Mouse (Mus musculus) lung, postnatal 36 days (tissue): ENCODE results near the gene Cwf19l2.
"Not testable (repeated sequence)": the region's sequence is repeated elsewhere in the genome, so short reads cannot be mapped to it uniquely, and the experiment has no call there.

Experiments
- DNase-seq: peaks from one replicate; pipeline ENCODE4 v3.0.0; 2022; ENCODE audit warnings: mixed read lengths

Gene Cwf19l2

DNA sequence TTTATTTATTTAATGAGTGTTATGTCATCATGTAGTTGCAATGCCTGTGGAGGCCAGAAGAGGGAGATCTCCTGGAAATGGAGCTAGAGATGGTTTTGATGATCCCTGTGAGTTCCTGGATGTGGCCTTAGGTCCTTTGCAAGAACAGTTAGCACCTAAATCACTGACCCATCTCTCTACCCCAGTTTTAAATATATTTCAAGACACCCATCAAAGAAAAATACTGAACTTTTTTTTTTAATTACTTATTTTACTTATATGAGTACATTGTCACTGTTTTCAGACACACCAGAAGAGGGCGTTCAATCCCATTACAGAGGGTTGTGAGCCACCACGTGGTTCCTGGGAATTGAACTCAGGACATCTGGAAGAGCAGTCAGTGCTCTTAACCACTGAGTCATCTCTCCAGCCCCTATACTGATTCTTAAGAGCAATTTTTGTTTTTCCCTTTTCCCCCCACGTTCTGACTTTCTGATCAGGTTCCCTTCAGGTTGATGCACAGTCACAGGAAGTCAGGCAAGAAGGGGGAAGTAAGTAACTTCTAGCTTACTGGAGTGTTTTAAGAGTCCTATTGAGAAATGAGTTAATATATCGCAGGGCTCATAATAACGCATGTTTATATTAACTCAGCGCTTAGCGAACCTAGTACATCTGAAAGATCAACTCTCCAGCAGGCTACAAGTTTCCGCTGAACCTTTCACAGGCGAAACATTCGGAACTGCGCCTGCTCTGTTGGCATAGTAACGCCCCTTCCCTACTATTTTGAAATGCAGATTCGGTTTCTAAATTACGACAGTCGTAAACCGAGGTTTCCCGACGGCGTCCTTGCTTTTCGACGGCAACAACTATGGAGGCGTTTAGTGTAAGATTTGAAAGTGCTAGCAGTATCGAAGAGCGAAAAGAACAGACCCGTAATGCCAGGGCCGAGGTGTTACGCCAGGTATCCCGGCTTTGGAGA, at the start of gene Cwf19l2:
Gene Cwf19l2 (plus strand): TSS at position 342 of the 958 bp plus-strand sequence.
- DNase-seq: peak; percentile 93

- not testable (repeated sequence) for DNase-seq
These were observed 27.1 kb upstream of the Cwf19l2 start for GRCm38 (mm10) chr9:3376323-3376722.

DNA sequence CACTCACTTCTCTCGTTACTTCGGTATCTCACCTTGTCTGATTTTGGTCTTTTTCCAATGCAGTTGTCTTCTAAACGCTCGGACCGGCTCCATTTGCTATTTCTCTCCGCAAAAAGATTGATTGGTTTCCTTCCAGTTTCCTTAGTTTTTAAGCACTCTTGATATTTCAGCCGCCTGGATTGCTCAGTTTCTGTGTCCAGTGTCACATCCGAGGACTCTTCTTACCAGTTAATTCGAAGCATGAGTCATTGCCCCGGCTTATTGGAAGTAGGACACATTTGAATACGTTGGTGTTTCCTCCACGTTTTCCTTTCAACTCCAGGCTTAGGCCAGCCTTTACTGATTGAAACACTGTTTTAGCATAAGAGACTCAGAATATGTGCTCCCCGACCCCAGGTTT, 980 bp downstream of the Cwf19l2 start:
- DNase-seq: peak; percentile 15

GRCm38 (mm10) chr9:3439555-3440300, 36.3 kb downstream of the Cwf19l2 start:
- not testable (repeated sequence) for DNase-seq

- DNase-seq: no peak
These were observed 68.5 kb downstream of the Cwf19l2 start for GRCm38 (mm10) chr9:3471897-3472296.

DNA sequence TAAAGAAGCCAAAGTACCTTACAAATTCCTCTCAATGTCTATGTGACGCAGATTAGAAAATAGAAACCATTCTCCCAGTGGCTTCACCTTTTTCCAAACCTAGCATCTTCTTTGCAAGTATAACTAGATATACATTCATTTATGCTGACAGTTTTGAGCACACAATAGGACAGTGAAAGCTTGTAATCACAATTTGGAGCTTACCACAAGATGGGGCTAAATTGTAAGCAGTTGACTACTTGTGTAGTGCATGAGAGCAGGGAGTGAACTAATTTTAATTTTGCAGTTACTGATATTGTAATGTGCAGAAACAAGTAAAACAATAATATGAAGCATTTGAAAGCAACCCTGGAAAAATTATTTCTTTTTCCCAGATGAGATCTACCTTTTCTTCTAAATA, 115.3 kb downstream of the Cwf19l2 start:
- DNase-seq: no peak

DNA sequence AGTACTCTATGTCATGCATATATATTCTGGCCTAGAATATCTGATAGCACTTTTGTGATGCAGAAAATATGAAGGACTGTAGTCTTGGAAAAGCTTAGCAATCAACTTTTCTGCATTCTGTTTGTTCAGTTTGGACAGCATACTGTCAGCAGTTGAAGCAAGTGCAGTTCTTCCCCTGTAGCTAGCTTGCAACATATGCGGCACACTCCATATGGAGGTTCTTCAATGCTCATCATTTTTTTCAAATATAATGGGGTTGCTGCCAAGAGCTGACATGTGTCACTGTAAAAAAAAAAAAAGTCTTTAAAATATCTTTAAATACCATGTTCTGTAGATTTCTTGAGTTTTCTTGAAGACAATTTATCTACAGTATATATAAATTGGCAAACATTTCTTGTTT, 115.8 kb downstream of the Cwf19l2 start:
- DNase-seq: no peak

- DNase-seq: no peak
These were observed 117.6 kb downstream of the Cwf19l2 start for GRCm38 (mm10) chr9:3521031-3521430.
